Mouse (Mus musculus) adrenal gland, adult 8-10 months (tissue): ENCODE results near the gene Gm47841. TPM values are rescaled to one million over a fixed set of nuclear protein-coding genes. Genes with fewer than 3 reads are reported as not detected.

Experiments
- DNase-seq: peaks from one replicate; pipeline ENCODE4 v3.0.0; 2022
- total RNA-seq, 4 experiments: library from RNA; stranded (reverse); gene quantifications; 2 replicates each; pipeline ENCODE4 v1.2.4; 2022

The Gm47841 gene
- total RNA-seq, 4 experiments from 2014 or later: 0.38 TPM; not detected in 3

DNA sequence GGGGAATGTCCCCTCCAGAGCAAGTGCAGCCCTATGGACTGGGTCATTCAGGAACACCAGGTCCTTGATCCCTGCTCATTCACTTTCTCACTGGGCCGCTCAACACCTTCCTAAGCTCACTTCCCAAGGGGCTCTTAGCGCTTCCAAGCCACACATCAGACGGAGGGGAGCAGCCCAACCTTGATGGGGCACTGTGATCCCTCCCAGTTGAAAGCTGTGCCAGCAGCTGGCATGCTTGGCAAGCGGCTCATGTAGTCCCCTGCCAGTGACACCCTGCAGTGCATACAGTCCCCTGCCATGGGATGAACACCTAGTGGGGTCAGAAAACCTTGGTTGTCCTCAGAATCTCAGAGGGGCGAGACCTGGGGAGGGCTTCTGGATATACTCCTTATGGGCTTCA lies 26.9 kb upstream of the Gm47841 start:
- DNase-seq: no peak

DNA sequence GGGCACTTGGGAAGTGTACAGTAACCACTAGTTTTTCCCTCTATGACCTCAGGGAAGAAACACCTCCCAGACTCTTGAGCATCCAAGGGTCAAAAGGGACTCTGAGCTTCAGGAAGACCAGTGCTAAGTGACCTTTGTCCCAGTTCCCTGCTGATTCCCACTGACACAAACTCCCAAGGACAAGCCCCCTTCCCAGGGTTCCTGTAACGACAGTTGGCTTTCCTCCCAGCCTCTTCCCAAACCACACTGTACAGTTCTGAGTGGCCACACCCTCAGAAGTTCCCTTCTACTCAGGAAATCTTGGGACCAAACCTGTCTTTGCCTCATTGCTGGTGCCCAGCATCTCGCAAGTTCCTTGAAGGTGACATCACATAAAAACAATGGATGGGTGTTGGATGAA lies 25.5 kb upstream of the Gm47841 start:
- DNase-seq: no peak

DNA sequence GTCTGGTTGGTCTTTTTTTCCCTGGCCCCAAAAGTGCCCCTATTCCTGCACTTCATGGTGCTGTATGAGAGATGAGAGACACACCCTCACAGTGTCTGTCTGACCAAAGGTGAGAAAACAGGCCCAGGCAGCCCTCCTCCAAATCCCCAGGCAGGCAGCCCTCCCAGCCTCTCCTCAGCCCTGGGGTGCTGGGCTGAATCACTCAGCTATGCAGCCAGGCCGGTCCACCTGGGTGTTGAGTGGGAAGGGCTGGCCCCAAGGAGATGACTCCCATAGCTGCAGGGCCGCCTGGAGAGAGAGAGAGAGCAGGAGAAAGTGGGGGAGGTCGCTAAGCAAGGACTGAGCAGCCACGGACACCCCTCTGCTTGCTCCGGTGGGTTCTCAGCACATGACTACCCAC lies 23.6 kb upstream of the Gm47841 start:
- DNase-seq: no peak

DNA sequence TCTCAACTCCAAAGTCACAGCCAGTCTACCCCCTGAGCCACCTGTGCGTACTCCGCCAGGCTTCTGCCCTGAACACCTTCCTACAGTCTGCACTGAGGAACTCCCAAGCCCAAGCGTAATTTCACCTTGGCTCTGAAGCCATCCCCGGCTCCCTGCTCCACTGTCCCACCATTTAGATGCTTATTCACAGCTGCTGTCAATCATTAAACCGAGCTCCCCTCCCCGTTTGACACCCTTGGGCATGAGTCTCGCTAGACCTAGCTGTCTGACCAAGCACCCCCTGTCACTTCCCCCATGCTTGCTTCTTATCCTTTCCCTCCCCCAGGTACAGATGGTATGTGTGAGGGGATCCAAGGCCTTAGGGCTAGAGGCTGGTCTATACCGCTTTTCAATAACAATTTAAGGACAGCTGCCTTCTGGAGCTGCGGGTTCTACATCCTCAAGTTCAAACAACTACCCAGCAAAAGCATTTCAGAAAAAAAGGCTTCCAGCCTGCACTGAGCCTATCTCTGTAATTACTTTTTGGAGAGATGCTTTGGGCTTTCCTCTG lies 22.5 kb upstream of the Gm47841 start:
- DNase-seq: no peak

DNA sequence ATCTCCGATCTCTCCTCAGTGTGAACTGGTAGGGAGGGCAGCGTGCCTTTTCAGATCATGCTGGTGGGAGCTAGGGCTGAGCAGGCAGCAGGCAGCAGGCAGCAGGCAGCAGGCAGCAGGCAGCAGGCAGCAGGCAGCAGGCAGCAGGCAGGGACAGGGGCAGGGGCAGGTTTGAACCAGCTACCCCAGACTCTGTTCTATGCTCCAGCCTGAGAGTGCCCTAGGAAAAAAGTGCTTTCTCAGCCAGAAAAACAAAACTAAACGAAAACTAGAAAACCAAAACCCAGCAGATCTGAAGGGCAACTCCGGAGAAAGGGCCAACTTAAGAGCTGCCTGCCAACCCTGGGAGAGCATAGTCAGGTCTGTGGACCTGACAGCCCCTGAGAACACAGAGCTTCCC lies 21.5 kb upstream of the Gm47841 start:
- no peak for DNase-seq

DNA sequence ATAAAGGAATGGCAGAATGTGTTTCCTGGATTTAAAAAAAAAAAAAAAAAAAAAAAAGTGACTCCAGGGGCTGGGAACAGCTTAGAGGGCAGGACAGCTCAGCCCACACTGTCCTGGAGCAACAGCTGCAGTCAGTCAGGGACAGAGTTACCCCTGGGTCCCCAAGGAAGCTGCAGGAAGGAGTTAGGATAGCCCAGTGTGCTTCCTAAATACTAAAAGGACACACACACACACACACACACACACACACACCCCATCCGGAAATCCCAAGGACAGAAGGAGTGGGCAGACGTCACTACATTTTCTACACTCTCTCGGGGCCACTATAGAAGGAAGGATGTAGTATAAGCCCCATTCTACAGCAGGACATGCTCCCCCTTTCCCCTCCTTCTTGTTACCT lies 20.8 kb upstream of the Gm47841 start:
- no peak for DNase-seq

DNA sequence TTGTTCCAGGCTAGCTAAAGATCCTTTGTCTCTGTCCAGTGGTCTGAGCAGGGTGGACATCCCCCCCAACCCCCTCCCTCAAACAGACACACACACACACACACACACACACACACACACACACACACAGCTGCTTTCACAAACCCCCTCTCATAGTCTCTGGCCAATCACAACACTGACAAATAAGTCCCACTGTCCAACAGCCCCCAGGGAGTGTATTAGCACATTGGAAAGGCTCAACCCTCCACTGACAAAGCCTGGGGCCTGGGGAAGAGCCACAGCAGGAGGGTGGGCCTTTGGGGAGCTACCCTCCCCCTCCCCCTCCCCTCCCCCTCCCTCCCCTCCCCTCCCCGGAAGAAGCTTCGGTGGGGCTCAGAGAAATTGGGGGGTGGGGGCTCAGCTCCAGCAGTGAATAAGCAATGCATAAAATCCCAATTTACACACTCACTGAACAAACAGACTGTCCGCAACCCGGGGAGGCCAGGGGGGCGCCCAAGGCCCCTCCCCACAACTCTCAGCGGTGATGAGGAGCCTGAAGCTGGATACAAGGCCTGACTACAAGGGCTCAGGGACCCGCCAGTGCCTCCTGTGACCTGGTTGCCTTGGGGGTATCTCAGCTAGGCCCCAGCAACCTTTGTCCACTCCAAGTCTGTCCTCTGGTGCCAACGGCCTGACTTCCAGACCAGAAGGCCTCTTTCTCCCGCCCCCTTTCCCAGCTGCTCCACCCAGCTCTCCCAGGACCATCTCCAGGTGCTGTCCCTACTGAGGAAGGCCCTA lies 19.9 kb upstream of the Gm47841 start:
- no peak for DNase-seq

DNA sequence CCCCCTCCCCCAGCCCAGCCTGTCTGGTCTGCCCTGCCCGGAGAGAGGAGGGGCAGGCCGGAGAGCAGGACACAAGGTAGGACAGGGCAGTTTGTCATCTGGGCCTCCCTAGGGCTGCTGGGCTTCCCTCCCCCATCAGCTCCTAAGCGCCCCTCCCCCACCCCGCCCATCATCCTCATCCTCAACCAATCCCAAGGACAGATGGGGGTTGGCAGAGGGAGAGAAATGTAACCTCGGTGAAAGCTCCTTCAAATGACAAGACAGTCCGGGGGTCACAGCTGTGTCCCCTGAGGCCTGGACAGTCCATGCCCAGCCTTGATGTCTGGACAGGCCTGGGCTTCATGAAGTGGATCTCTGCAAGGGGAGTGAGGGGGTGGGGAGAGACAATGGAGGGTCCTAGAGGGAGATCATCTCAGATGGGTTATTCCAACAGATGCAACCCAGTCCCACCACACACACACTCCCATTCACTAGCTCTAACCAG lies 19.2 kb upstream of the Gm47841 start:
- DNase-seq: no peak

DNA sequence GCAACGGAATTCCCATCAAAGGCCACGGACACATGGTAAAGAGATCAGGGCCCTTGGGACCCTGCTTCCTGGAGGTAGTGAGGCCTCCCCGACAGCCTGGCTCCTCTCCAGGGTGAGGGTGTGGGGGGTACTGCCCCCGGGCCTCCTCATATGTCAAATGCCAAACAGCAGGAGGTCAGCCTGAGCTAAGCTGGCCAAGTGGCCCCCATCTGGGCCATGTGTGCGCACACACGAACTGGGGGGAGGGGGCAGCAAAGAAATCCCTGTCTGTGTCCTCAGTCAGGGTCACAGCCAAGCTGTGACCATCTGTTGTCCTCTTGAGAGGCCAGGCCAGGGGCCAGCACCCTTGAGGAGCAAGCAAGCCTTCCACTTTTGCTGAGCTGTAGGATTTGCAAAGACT lies 17.9 kb upstream of the Gm47841 start:
- no peak for DNase-seq

DNA sequence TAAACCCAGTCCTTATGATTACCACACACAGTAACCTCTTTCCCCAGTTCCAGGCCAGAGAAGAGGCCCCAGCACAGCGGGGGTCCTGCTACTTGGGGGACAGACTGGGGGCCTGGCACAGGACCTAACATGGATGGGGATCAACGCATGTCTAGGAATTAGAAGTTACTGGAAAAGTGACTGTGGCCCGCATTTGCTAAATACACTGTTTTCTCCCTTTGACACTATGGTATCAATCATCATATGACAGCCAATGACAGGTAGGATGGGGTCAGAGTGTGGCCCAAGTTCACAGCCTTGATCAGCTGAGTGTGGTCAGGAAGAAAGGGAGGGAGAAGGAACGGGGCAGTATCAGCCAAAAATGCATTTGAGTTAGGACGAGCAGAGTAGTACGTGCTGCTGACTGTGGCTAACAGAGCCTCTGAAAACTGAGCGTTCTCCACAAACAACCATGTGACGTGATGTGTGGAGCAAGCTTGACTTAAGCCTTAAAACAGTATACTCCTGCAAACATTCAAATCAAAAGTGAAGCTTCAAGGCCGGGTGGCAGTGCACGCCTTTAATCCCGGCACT lies 13.2 kb upstream of the Gm47841 start:
- DNase-seq: no peak

DNA sequence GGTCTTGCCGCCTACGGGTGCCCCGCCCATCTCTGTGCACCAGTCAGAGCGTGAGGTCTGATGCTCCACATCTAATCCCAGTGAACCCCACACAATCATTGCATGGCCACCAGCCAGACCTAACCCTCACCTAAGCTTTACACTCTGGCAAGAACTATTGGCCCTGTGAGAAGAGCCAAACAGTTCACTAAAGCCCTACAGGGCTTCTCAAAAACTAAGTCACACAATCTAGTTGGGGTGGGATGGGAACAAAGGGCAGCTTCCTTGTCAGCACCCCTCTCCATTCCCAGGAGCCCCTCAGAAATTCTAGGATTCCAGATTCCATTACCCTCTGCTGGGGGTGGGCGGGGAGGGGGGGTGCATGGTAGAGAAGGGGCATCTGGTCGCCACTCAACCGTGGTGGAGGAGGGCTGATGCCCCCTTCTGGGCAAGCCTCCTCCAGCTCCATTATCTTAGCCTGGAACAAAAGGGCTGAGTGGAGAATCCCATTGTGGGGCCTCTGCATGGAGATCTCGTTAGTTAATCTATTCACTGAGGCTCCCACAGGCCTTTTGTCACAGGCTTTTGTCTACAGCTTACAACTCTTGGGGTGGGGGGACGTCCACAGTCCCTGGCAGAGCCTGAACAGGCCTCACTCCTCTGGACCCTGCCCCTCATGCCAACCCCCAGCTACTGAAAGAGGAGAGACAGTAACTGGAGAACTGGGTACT lies 12.5 kb upstream of the Gm47841 start:
- DNase-seq: no peak

DNA sequence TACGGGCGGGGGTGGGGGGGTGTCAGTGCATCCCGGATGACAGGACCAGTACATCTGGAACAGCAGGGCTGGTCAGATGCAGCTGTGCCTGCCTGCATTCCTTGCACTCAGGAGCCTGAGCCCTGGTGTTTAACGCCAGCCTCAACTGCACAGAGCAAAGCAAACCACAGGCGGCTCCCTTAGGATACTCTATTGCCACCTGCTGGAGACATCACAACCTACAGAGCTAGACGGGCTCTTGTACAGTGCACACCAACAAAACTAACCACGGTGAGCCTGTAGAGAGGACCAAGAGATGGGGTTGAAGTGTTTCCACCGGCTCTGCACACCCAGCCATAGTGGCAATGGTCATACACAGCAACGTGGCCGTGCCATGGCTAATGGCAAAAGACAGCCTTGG lies 9.0 kb upstream of the Gm47841 start:
- no peak for DNase-seq

DNA sequence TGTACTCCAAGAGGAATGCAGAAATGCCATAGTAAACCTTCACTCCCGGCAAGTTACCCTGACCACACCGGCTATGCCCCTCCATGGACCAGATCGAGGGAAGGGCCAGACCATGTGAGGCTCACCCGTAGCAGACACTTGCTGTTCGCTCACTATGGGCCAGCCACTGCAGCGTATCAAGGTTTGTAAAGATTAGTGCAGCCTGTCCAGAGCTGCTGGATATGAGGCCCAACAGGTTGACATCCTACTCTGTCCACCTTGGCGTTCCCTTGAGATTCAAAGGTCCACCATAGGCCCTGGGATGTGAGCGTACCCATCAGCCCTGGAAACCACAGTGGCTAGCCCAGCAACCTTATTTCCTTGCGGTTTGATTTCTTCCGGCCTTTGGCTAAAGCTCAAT lies 7.3 kb upstream of the Gm47841 start:
- no peak for DNase-seq

DNA sequence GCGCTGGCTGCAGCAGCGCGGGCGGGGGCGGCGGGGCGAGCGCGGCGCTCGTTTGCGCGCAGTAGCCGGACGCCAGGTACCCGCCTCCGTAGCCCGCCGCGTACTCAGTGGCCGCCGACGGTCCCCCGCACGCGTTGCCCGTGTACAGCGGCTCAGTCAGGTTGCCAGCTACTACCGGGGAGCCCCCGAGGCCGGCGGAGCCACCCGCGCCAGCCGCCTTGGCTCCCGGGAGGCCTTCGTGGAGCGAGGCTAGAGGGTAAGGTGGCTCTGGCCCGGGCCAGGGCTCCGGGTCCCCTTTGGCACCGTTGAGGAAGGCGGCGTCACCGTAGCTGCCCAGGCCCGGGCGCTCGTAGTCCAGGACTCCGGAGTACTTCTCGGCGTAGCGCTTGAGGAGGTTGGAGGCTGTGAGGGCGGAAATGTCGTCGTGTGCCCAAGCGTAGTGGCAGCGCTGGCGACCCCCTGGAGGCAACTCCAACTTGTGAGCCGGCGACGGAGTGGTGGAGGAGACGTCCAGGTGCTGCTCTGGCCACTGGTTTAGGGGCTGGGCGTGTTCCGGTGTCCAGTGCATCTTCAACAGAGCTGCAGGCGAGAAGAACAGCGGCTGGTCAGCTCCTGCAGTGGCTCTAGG lies 6.7 kb upstream of the Gm47841 start:
- no peak for DNase-seq

DNA sequence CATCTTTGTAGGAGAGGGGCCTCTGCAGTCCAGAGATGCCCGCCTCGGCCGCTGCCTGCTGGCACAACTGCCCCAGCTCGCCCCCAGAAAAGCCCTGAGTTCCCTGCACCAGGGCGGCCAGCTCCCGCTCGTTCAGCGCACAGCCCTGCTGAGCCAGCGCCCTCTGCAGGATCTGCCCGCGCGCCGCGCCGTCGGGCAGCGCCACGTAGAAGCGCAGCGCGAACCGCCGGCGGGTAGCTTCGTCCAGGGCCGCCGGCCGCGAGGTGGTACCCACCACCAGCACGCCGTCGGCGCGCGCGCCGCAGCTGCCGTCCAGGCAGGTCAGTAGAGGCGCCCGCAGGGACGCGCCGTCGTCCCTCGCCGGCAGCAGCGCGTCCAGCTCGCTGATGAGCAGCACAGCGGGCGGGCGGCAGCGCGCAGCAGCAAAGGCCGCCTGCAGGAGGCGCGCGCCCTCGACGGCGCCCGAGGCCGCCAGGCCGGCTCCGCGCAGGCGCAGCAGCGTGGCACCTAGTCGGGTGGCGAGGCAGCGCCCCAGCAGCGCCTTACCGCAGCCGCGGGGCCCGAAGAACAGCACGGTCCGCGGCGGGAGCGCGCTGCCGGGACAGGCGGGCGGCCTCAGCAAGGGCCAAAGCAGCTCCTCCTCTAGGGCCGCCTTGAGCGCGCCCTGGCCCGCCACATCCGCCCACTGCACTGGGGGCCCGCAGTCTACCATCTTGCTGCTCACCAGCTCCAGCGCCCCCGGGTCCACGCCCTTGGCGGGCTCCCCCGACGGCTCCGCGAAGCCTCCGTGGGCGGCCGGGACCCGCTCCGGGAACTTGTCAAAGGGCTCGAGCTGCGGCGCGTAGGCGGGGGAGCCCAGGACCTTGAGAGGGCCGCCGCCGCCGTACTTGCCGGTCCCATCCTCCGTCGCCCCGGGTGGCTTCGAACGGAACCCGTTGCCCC lies 5.6 kb upstream of the Gm47841 start:
- no peak for DNase-seq

DNA sequence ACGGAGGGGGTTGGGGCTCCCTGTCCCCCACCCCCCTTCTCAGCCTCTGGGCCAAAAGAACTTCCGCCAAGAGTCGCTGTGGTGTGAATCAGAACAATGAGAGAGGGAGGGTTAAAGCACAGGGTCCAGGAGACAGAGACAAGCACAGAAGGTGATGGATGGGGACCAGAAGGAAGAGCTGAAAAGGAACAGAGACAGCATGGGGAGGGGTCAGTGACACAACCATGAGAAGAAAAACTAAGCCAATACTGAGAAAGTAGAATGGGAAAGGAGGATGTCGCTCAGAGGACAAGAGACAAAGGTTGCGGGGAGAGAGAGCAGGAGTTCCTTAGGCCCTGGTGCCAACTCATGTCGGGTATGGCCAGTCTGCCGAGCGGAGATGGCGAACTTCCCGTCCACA lies 4.7 kb upstream of the Gm47841 start:
- DNase-seq: no peak

DNA sequence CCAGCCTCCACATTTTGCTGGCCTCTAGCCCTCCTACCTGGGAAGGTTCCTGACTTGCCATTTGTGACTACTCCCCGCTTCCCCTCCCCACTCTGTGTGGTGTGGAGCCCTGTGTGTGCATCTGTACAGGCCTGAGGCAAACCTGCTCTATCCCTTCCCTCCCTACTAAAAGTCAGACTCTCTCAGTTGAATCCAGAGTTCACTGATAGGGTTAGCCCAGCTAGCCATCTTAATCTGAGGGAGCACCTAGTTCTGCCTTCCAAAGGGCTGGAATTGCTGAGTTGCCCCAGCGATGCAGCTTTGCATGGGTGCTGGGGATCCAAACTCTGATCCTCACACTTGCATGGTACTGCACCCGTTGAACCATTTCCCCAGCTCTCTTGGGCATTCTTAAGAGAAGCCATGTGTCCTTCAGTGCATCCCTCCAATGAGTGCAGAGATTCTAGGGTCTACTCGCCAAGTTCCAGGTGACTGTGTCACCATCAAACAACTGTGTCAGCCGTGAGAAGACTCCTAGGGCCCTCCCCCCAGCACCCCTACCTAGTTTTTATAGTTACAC lies 1.2 kb upstream of the Gm47841 start:
- no peak for DNase-seq

DNA sequence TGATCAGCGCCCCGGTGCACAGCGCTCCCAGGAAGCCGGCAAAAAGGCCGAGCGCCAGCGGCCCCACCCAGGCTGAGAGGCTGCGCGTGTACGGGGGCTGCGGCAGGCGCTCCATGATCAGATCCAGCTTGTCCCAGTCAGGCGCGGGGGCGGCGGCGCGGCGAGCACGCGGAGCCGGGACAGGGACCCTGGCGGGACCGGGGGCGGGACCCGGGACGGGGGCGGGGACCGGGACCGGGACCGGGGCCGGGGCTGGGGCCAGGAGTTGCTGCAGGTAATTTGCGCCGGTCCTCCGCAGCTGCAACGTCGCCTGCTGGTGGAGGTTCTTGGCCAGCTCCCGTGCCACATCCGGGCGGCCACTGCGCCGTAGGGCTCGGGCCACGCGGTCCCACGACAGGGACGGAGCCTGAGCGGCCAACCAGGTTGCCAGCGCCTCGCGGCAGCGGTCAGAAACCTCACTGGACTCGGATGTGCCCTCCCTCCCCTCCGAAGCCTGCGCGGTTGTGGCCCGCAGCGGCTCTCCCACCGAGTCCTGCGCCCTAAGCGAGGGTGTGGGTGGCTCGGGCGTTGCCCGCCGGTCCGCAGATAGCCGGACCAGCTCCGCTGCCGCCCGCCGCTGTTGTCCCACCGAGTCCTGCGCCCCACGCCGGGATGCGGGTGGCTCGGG lies 537 bp downstream of the Gm47841 start:
- DNase-seq: no peak

DNA sequence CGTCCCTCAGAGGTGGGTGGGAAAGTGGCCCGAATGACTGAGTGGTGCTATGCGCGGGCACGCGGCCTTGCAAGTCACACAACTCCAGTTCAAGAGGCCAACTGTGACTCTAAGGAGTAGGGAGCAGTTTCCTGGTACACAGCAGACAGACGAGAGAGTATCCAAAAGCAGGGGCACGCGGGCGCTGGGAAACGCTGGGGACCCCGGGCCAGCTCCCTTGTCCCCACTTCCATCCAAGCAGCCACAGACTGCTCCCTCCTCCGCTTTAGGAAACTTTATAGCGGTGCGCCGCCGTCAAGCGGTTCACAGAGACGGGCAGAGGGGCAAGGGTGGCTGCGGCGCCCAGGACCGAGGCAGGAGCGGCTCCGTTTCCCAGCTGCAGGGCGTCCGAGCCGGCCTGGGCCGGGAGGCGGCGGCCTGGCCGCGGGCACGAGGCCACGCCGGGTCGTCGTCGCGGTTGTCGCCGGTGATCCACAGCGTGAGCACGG lies 1.1 kb downstream of the Gm47841 start:
- DNase-seq: no peak

DNA sequence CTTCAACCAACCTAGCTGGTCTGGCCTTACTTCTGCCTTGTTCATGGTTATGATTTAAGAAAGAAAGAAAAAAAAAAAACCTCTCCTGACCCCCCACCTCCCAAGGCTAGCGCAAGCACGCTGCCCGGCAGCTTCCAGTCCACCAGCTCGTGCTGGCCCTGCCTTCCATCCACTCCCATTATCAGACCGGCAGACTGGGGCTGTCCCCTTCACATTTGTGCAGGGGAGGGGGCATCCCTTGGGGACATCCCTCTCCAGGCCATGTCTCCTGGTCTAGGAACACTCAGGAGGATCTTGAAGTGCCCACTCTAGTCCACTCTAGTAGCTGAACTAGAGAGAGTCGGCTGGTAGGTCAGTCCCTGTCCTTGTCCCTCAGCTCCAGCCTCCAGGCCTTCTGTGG lies 2.7 kb downstream of the Gm47841 start:
- no peak for DNase-seq

DNA sequence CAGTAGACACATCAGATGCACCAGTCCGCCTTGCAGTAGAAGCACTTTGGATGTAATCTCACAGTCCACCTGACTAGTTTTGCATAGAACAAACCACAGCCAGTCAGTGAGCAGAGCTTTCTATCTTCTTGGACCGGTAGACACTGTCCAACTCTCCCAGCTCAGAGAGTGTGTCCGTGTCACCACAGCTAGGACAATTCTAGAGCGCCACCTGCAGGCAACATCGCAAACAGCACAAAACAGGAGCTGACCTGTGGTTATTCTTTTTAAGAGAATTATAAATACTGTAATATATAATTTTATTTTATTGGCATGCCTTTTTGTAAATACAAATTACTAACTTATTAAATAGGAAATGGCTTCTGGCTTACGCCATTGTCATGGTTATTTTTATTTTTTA lies 4.6 kb downstream of the Gm47841 start:
- DNase-seq: no peak
